Mouse (Mus musculus) heart, embryonic 16.5 days (tissue): ENCODE measurements at regions not wholly inside any gene's neighbourhood (a gene's known extent, or its start where the extent isn't known, plus 50 kb on each side); places are given as distances from the start of the nearest gene placed in this dataset.

Experiments used
- ATAC-seq: fragments of 200-750 bp; cut with Nextera tagmentation; replicated peaks from 2 replicates; pipeline ENCODE4 v1.8.0; 2017; ENCODE audit warnings: moderate number of reproducible peaks; ENCODE audit not compliant: insufficient read depth, low FRiP score; ENCODE audit errors: extremely low read depth
- H3K27ac ChIP-seq: fragments of 300-500 bp; sonication (generic); 2 replicates; pipeline ENCODE4 v1.5.1; 2014; ENCODE audit warnings: mild to moderate bottlenecking, low read length, control low read depth, moderate library complexity
- H3K27me3 ChIP-seq: fragments of 300-500 bp; sonication (generic); 2 replicates; pipeline ENCODE4 v1.6.1; 2014; ENCODE audit warnings: low read length, mixed read lengths; ENCODE audit not compliant: control insufficient read depth, insufficient read depth
- H3K36me3 ChIP-seq: fragments of 300-500 bp; sonication (generic); 2 replicates; pipeline ENCODE4 v1.6.1; 2014; ENCODE audit not compliant: control insufficient read depth, insufficient read depth
- H3K4me1 ChIP-seq: fragments of 300-500 bp; sonication (generic); 2 replicates; pipeline ENCODE4 v1.6.1; 2014; ENCODE audit warnings: low read length, mixed read lengths; ENCODE audit not compliant: control insufficient read depth, insufficient read depth
- H3K4me2 ChIP-seq: fragments of 300-500 bp; sonication (generic); 2 replicates; pipeline ENCODE4 v1.6.1; 2014; ENCODE audit warnings: low read depth, mild to moderate bottlenecking, control low read depth, low read length
- H3K4me3 ChIP-seq: fragments of 300-500 bp; sonication (generic); 2 replicates; pipeline ENCODE4 v1.5.1; 2014; ENCODE audit warnings: mild to moderate bottlenecking, control low read depth, low read length
- H3K9ac ChIP-seq: fragments of 300-500 bp; sonication (generic); 2 replicates; pipeline ENCODE4 v1.6.1; 2014; ENCODE audit warnings: low read length, control low read depth
- H3K9me3 ChIP-seq: fragments of 300-500 bp; sonication (generic); replicated peaks from 2 replicates; pipeline ENCODE4 v1.6.1; 2016; ENCODE audit warnings: low read length; ENCODE audit not compliant: control insufficient read depth
- WGBS: fragments of 180-500 bp; shearing (Covaris S2); extraction: QIAGEN DNeasy Blood & Tissue Kit; methylation state at CpG from one replicate; pipeline ENCODE4 v1.1.7; 2014; 5-methylcytosine and 5-hydroxymethylcytosine counted together

GRCm38 (mm10) chr12:29236496-29236895 is 291.7 kb upstream of the Myt1l start:
- 60% methylated on average over 2 of the region's 2 CpGs for WGBS
- H3K9ac ChIP-seq, result no peak overlapping the region
- H3K4me1 ChIP-seq, result peaks cover 10% of the 10 kb centered on the region
- no peak overlapping the region for H3K27ac ChIP-seq
- no peak overlapping the region for H3K4me3 ChIP-seq
- H3K27me3 ChIP-seq, result no peaks in the 10 kb centered on the region
- H3K36me3 ChIP-seq, result no peaks in the 10 kb centered on the region
- no peak for ATAC-seq
- H3K4me2 ChIP-seq, result no peak overlapping the region
- no peaks in the 10 kb centered on the region for H3K9me3 ChIP-seq

DNA sequence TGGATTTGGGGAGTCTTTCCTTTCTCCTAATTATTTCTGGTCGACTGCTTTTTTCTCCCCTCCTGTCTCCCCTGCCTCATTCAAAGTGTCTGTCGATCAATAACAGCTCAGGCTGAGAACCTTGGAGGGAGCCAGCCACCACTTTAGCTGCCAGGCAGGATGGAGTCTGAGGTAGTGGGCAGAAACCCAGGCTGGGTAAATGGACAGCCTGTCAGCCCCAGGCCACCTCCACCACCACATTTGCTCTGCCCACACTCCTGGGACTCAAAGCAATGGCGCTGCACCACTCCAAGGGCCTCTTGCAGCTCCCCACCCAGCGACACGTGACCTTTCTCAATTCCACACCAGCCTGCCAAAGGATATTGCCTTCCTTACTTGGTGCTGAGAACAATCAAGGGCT is 290.7 kb upstream of the Myt1l start:
- H3K27ac ChIP-seq, result no peak overlapping the region
- H3K4me1 ChIP-seq, result peaks cover 10% of the 10 kb centered on the region
- ATAC-seq, result no peak; the same call in 1 of the 2 replicates
- no peaks in the 10 kb centered on the region for H3K27me3 ChIP-seq
- no peak overlapping the region for H3K4me3 ChIP-seq
- 47% methylated on average over 5 of the region's 5 CpGs for WGBS
- H3K9me3 ChIP-seq, result no peaks in the 10 kb centered on the region
- H3K36me3 ChIP-seq, result no peaks in the 10 kb centered on the region
- no peak overlapping the region for H3K9ac ChIP-seq
- no peak overlapping the region for H3K4me2 ChIP-seq

DNA sequence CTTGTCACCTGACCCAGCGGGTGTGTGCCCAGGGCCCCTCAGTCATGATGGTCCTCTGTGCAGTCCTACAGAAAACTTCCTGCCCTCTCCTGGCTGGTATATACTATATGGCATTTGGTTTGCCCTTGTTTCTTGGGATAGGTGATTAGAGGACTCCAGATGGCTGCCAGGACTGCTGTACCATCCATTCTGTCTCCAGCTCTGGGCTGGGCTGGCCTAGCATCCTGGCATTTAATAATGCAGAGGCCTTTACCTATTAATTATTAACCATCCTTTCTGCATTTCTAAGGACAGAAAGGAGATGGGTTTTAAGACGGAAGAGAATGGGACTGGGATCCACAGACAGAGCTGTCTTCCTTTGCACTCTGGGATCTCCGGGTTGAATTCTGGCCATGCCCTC is 288.7 kb upstream of the Myt1l start:
- Histone ChIP-seq H3K4me1 (peaks cover 7% of the 10 kb centered on the region), H3K4me3 (no peak overlapping the region), H3K9me3 (no peaks in the 10 kb centered on the region), H3K36me3 (no peaks in the 10 kb centered on the region), H3K4me2 (no peak overlapping the region), H3K27me3 (no peaks in the 10 kb centered on the region), H3K27ac (no peak overlapping the region), H3K9ac (no peak overlapping the region)
- no peak for ATAC-seq
- WGBS, result 73% methylated on average over 3 of the region's 3 CpGs

GRCm38 (mm10) chr12:29239975-29240374 is 288.2 kb upstream of the Myt1l start:
- Histone ChIP-seq H3K27me3 (no peaks in the 10 kb centered on the region), H3K4me1 (peaks cover 7% of the 10 kb centered on the region), H3K4me3 (no peak overlapping the region), H3K27ac (no peak overlapping the region), H3K4me2 (no peak overlapping the region), H3K9me3 (no peaks in the 10 kb centered on the region), H3K36me3 (no peaks in the 10 kb centered on the region), H3K9ac (no peak overlapping the region)
- WGBS, result 21% methylated on average over 5 of the region's 5 CpGs
- ATAC-seq, result no peak

DNA sequence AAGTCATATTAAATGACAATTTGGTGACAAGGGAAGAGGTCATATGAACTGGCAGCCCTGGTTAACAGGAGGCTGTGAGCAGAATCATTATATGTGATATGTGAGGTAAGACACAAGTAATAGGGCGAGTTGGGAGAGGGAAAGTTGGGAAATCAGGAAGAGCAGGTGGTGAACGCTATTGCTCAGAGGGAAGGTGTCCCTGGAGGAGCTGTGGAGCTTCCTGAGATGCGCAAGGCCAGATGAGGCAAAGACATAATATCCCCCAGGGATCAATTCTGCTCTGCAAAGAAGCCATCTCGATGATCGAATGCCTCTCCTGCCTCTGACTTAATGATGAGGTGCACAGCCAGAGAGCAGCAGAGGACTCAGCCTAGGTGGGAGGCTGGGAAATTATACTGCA is 285.1 kb upstream of the Myt1l start:
- ATAC-seq, result no peak
- Histone ChIP-seq H3K27me3 (no peaks in the 10 kb centered on the region), H3K4me1 (peaks cover 7% of the 10 kb centered on the region), H3K36me3 (no peaks in the 10 kb centered on the region), H3K9ac (no peak overlapping the region), H3K9me3 (no peaks in the 10 kb centered on the region), H3K4me2 (no peak overlapping the region), H3K4me3 (no peak overlapping the region), H3K27ac (no peak overlapping the region)
- 72% methylated on average over 5 of the region's 5 CpGs for WGBS

DNA sequence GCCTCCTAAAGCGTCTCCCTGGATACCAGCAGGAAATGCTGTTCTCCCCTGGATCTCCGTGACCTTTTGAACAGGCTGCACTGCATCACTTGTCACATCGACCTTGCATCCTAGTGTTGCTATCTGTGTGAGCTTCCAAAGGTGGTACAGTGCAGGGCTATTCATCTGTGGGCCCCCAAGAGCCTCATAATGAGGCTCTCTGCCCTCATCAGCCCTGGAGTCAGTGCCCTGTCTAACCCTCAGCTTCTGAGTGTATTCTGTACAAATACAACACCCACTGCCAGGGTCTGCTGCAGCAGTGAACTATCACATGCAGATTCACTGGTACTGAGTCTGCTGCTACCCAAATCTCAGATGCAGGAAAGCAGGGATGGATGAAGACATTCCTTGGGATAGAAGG is 282.1 kb upstream of the Myt1l start:
- Histone ChIP-seq H3K4me2 (no peak overlapping the region), H3K9ac (no peak overlapping the region), H3K27me3 (no peaks in the 10 kb centered on the region), H3K9me3 (no peaks in the 10 kb centered on the region), H3K36me3 (no peaks in the 10 kb centered on the region), H3K27ac (no peak overlapping the region), H3K4me1 (no peaks in the 10 kb centered on the region), H3K4me3 (no peak overlapping the region)
- no peak for ATAC-seq
- WGBS, result 55% methylated on average over 3 of the region's 3 CpGs

- H3K27me3 ChIP-seq, result no peaks in the 10 kb centered on the region
- WGBS, result 59% methylated on average over 5 of the region's 5 CpGs
- no peak overlapping the region for H3K27ac ChIP-seq
- no peaks in the 10 kb centered on the region for H3K9me3 ChIP-seq
- H3K4me1 ChIP-seq, result no peaks in the 10 kb centered on the region
- no peaks in the 10 kb centered on the region for H3K36me3 ChIP-seq
- no peak for ATAC-seq
- no peak overlapping the region for H3K9ac ChIP-seq
- H3K4me2 ChIP-seq, result no peak overlapping the region
- H3K4me3 ChIP-seq, result no peak overlapping the region
Measured at GRCm38 (mm10) chr12:29247356-29247755, 280.8 kb upstream of the Myt1l start.

- ATAC-seq, result no peak
- no peaks in the 10 kb centered on the region for H3K4me1 ChIP-seq
- no peaks in the 10 kb centered on the region for H3K36me3 ChIP-seq
- no peaks in the 10 kb centered on the region for H3K9me3 ChIP-seq
- WGBS, result 86% methylated on average over 10 of the region's 10 CpGs
- no peak overlapping the region for H3K4me2 ChIP-seq
- H3K27me3 ChIP-seq, result no peaks in the 10 kb centered on the region
- no peak overlapping the region for H3K27ac ChIP-seq
- no peak overlapping the region for H3K9ac ChIP-seq
- no peak overlapping the region for H3K4me3 ChIP-seq
Measured at GRCm38 (mm10) chr12:29248459-29248858, 279.7 kb upstream of the Myt1l start.

GRCm38 (mm10) chr12:29256103-29256502 is 272.1 kb upstream of the Myt1l start:
- Histone ChIP-seq H3K27me3 (no peaks in the 10 kb centered on the region), H3K9me3 (no peaks in the 10 kb centered on the region), H3K4me1 (peaks cover 14% of the 10 kb centered on the region), H3K4me2 (no peak overlapping the region), H3K4me3 (no peak overlapping the region), H3K9ac (no peak overlapping the region), H3K27ac (no peak overlapping the region), H3K36me3 (no peaks in the 10 kb centered on the region)
- ATAC-seq, result no peak
- WGBS, result 76% methylated on average over 4 of the region's 4 CpGs
